Mouse (Mus musculus) gastrocnemius, postnatal 4 days (tissue): ENCODE measurements at regions not wholly inside any gene's neighbourhood (a gene's known extent, or its start where the extent isn't known, plus 50 kb on each side); places are given as distances from the start of the nearest gene placed in this dataset.
A peak's percentile ranks its signal among the peaks of the same experiment; 100 is the strongest.

ENCODE experiments used
- DNase-seq, 2 experiments: peaks; one replicate each; pipeline ENCODE4 v3.0.0; 2021 to 2022; ENCODE audit warnings: low spot score in 2 of 2, mixed read lengths in 2 of 2

- DNase-seq, result no peak
These were observed 67.5 kb downstream of the Sc5d start for GRCm38 (mm10) chr9:42196552-42196951.

GRCm38 (mm10) chr9:42196110-42196509 is 67.9 kb downstream of the Sc5d start:
- no peak for DNase-seq

GRCm38 (mm10) chr9:42195651-42196050 is 68.4 kb downstream of the Sc5d start:
- DNase-seq, result no peak

- no peak for DNase-seq
These were observed 69.1 kb downstream of the Sc5d start for GRCm38 (mm10) chr9:42194939-42195338.

- DNase-seq, result no peak
These were observed 69.9 kb downstream of the Sc5d start for GRCm38 (mm10) chr9:42194176-42194575.

GRCm38 (mm10) chr9:42192967-42193733 is 69.1 kb upstream of the Sorl1 start:
- no peak for DNase-seq

- no peak for DNase-seq
These were observed 63.5 kb upstream of the Sorl1 start for GRCm38 (mm10) chr9:42187371-42188228.

GRCm38 (mm10) chr9:42184104-42184635 is 60.1 kb upstream of the Sorl1 start:
- DNase-seq, result no peak

- DNase-seq, result peak in 1 of 2 experiments; percentile 41
These were observed 59.4 kb upstream of the Sorl1 start for GRCm38 (mm10) chr9:42183448-42183847.

- DNase-seq, result no peak
These were observed 58.3 kb upstream of the Sorl1 start for GRCm38 (mm10) chr9:42182400-42182799.

- DNase-seq, result no peak
These were observed 56.1 kb upstream of the Sorl1 start for GRCm38 (mm10) chr9:42180152-42180551.

- no peak for DNase-seq
These were observed 54.8 kb upstream of the Sorl1 start for GRCm38 (mm10) chr9:42178759-42179377.

GRCm38 (mm10) chr9:42174349-42174955 is 50.4 kb upstream of the Sorl1 start:
- no peak for DNase-seq
